Mouse (Mus musculus) heart, embryonic 12.5 days (tissue): Measurements from ENCODE around the gene Ipmk. TPM values are rescaled to one million over a fixed set of nuclear protein-coding genes. Genes with fewer than 3 reads are reported as not detected.

Experiments
- ATAC-seq: fragments of 200-750 bp; cut with Nextera tagmentation; 2 replicates; pipeline ENCODE4 v1.8.0; 2017; ENCODE audit warnings: moderate TSS enrichment, moderate library complexity; ENCODE audit not compliant: insufficient number of reproducible peaks, low FRiP score
- H3K27ac ChIP-seq: fragments of 300-500 bp; sonication (generic); 2 replicates; pipeline ENCODE4 v1.5.1; 2016; ENCODE audit warnings: mild to moderate bottlenecking, moderate library complexity; ENCODE audit not compliant: poor library complexity, severe bottlenecking
- H3K27me3 ChIP-seq: fragments of 300-500 bp; sonication (generic); replicated peaks from 2 replicates; pipeline ENCODE4 v1.6.1; 2016; ENCODE audit warnings: mild to moderate bottlenecking, moderate library complexity
- H3K36me3 ChIP-seq: fragments of 300-500 bp; sonication (generic); 2 replicates; pipeline ENCODE4 v1.6.1; 2016; ENCODE audit warnings: mild to moderate bottlenecking, moderate library complexity
- H3K4me1 ChIP-seq: fragments of 300-500 bp; sonication (generic); replicated peaks from 2 replicates; pipeline ENCODE4 v1.6.1; 2016; ENCODE audit warnings: mild to moderate bottlenecking
- H3K4me2 ChIP-seq: fragments of 300-500 bp; sonication (generic); 2 replicates; pipeline ENCODE4 v1.6.1; 2016; ENCODE audit warnings: mild to moderate bottlenecking, moderate library complexity
- H3K4me3 ChIP-seq: fragments of 300-500 bp; sonication (generic); 2 replicates; pipeline ENCODE4 v1.5.1; 2016; ENCODE audit warnings: mild to moderate bottlenecking
- H3K9ac ChIP-seq: fragments of 300-500 bp; sonication (generic); 2 replicates; pipeline ENCODE4 v1.6.1; 2016; ENCODE audit warnings: mild to moderate bottlenecking, moderate library complexity
- H3K9me3 ChIP-seq: fragments of 300-500 bp; sonication (generic); replicated peaks from 2 replicates; pipeline ENCODE4 v1.6.1; 2016; ENCODE audit warnings: mild to moderate bottlenecking, moderate library complexity
- WGBS: fragments of 180-500 bp; shearing (Covaris S2); methylation state at CpG from one replicate; pipeline ENCODE4 v1.1.7; 2016; 5-methylcytosine and 5-hydroxymethylcytosine counted together
- polyA plus RNA-seq: library from polyadenylated mRNA; unstranded; fragments of >200 nt; fragmentation: Nextera tagmentation; extraction: Ambion mirVana; gene quantifications from 2 replicates; pipeline ENCODE4 v1.2.1, GENCODE M21; 2016

Gene Ipmk
- polyA plus RNA-seq, 1 experiment from 2014 or later: 10.2 TPM

- H3K9me3 ChIP-seq: no peaks in the 10 kb centered on the region
- ATAC-seq: no peak
- H3K9ac ChIP-seq: no peak overlapping the region
- H3K4me1 ChIP-seq: no peaks in the 10 kb centered on the region
- H3K27ac ChIP-seq: no peak overlapping the region
- H3K4me2 ChIP-seq: no peak overlapping the region
- no peaks in the 10 kb centered on the region for H3K27me3 ChIP-seq
- WGBS: 15% methylated on average over 7 of the region's 7 CpGs
- no peak overlapping the region for H3K4me3 ChIP-seq
- H3K36me3 ChIP-seq: peaks cover 19% of the 10 kb centered on the region
Measured at GRCm38 (mm10) chr10:71326789-71327188, 20.8 kb upstream of the Ipmk start.

GRCm38 (mm10) chr10:71327386-71327785 lies 20.2 kb upstream of the Ipmk start:
- Histone ChIP-seq H3K27me3 (no peaks in the 10 kb centered on the region), H3K4me3 (no peak overlapping the region), H3K4me1 (no peaks in the 10 kb centered on the region), H3K36me3 (peaks cover 22% of the 10 kb centered on the region), H3K27ac (no peak overlapping the region), H3K9ac (no peak overlapping the region), H3K4me2 (no peak overlapping the region), H3K9me3 (no peaks in the 10 kb centered on the region)
- WGBS: 82% methylated on average over 10 of the region's 10 CpGs
- no peak for ATAC-seq

GRCm38 (mm10) chr10:71328382-71328781 lies 19.2 kb upstream of the Ipmk start:
- H3K4me1 ChIP-seq: no peaks in the 10 kb centered on the region
- H3K4me3 ChIP-seq: no peak overlapping the region
- no peaks in the 10 kb centered on the region for H3K9me3 ChIP-seq
- no peak overlapping the region for H3K4me2 ChIP-seq
- H3K36me3 ChIP-seq: peaks cover 31% of the 10 kb centered on the region
- no peak overlapping the region for H3K27ac ChIP-seq
- no peaks in the 10 kb centered on the region for H3K27me3 ChIP-seq
- H3K9ac ChIP-seq: no peak overlapping the region
- WGBS: 80% methylated on average over 6 of the region's 6 CpGs
- no peak for ATAC-seq

- Histone ChIP-seq H3K4me3 (no peak overlapping the region), H3K36me3 (peaks cover 35% of the 10 kb centered on the region), H3K4me1 (no peaks in the 10 kb centered on the region), H3K9me3 (no peaks in the 10 kb centered on the region), H3K9ac (no peak overlapping the region), H3K27me3 (no peaks in the 10 kb centered on the region), H3K27ac (no peak overlapping the region), H3K4me2 (no peak overlapping the region)
- ATAC-seq: no peak
- WGBS: 84% methylated on average over 5 of the region's 5 CpGs
Measured at GRCm38 (mm10) chr10:71328870-71329269, 18.7 kb upstream of the Ipmk start.

GRCm38 (mm10) chr10:71329295-71329694 lies 18.3 kb upstream of the Ipmk start:
- no peak overlapping the region for H3K4me2 ChIP-seq
- no peaks in the 10 kb centered on the region for H3K4me1 ChIP-seq
- no peak overlapping the region for H3K27ac ChIP-seq
- peaks cover 38% of the 10 kb centered on the region for H3K36me3 ChIP-seq
- ATAC-seq: no peak
- no peak overlapping the region for H3K9ac ChIP-seq
- no peaks in the 10 kb centered on the region for H3K27me3 ChIP-seq
- no peak overlapping the region for H3K4me3 ChIP-seq
- 90% methylated on average over 6 of the region's 6 CpGs for WGBS
- no peaks in the 10 kb centered on the region for H3K9me3 ChIP-seq

DNA sequence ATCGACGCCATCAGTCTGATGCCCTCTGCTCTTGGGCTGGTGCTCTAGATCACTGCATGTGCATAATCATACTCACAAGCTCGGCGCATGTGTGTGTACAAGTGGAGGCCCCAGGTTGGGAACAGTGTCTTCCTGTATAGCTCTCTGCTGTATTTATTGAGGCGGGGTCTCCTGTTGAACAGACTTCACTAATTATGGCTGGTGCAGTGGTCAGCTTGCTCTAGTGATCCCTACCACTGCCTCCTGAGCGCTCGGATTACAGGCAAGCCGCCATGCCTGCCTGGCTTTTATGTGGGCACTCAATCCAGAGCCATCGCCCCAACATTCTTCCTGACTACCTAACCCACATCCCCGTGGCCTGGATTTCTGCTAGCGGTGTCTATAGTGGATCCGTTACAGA lies 17.5 kb upstream of the Ipmk start:
- Histone ChIP-seq H3K9ac (no peak overlapping the region), H3K4me3 (no peak overlapping the region), H3K9me3 (no peaks in the 10 kb centered on the region), H3K27me3 (no peaks in the 10 kb centered on the region), H3K4me1 (no peaks in the 10 kb centered on the region), H3K27ac (no peak overlapping the region), H3K36me3 (peaks cover 46% of the 10 kb centered on the region), H3K4me2 (no peak overlapping the region)
- ATAC-seq: no peak
- 94% methylated on average over 12 of the region's 12 CpGs for WGBS

GRCm38 (mm10) chr10:71331908-71332307 lies 15.7 kb upstream of the Ipmk start:
- ATAC-seq: no peak
- no peak overlapping the region for H3K4me3 ChIP-seq
- no peaks in the 10 kb centered on the region for H3K4me1 ChIP-seq
- H3K27me3 ChIP-seq: no peaks in the 10 kb centered on the region
- WGBS: 90% methylated on average over 7 of the region's 7 CpGs
- H3K36me3 ChIP-seq: peaks cover 59% of the 10 kb centered on the region
- H3K4me2 ChIP-seq: no peak overlapping the region
- no peak overlapping the region for H3K27ac ChIP-seq
- H3K9ac ChIP-seq: no peak overlapping the region
- H3K9me3 ChIP-seq: no peaks in the 10 kb centered on the region

DNA sequence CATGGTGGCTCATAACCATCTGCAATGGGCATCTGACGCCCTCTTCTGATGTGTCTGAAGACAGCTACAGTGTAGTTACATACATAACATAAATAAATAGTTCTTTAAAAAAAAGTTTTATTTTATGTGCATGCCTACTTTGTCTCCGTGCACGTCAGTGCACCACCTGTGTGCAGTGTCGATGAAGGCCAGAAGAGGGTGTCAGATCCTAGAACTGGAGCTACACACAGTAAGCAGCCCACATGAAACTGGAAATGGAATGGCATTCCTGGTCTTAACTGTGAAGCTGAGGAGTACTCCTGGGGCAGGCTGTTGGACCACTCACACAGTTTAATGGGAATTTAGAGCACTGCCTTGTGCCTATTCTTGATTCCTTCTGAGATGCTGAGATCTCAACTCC lies 15.2 kb upstream of the Ipmk start:
- Histone ChIP-seq H3K4me2 (no peak overlapping the region), H3K4me3 (no peak overlapping the region), H3K27ac (no peak overlapping the region), H3K4me1 (no peaks in the 10 kb centered on the region), H3K27me3 (no peaks in the 10 kb centered on the region), H3K36me3 (peaks cover 59% of the 10 kb centered on the region), H3K9ac (no peak overlapping the region), H3K9me3 (no peaks in the 10 kb centered on the region)
- WGBS: 86% methylated on average over 4 of the region's 4 CpGs
- no peak for ATAC-seq

DNA sequence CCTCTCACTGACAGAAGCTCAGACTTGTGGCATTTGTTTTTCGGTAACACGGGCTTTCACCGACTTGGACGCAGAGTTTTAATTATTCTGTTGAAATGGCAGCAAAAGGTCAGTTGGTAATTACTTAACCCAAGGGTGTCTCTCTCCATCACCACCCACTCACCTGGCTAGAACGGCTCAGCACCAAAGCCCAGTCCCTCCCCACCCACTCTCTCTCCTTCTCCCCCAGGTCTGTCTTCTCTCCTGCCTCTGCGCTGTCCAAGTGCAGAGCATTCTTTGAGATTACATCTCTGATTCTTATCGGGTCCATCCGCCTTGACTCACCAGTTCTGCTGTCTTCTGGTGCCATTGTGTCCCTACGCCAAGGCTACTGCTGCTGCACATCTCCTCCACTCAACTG lies 14.7 kb upstream of the Ipmk start:
- 93% methylated on average over 9 of the region's 9 CpGs for WGBS

GRCm38 (mm10) chr10:71337733-71338132 lies 9.8 kb upstream of the Ipmk start:
- H3K9me3 ChIP-seq: no peaks in the 10 kb centered on the region
- no peak overlapping the region for H3K9ac ChIP-seq
- ATAC-seq: no peak
- no peak overlapping the region for H3K4me3 ChIP-seq
- no peaks in the 10 kb centered on the region for H3K27me3 ChIP-seq
- no peak overlapping the region for H3K4me2 ChIP-seq
- WGBS: 81% methylated on average over 2 of the region's 2 CpGs
- peaks cover 11% of the 10 kb centered on the region for H3K4me1 ChIP-seq
- H3K36me3 ChIP-seq: peaks cover 34% of the 10 kb centered on the region
- H3K27ac ChIP-seq: no peak overlapping the region

More for the DNA sequence above, 14.7 kb upstream of the Ipmk start:
- H3K36me3 ChIP-seq: peaks cover 59% of the 10 kb centered on the region
- H3K4me1 ChIP-seq: no peaks in the 10 kb centered on the region
- ATAC-seq: no peak
- H3K4me3 ChIP-seq: no peak overlapping the region
- H3K9ac ChIP-seq: no peak overlapping the region
- H3K27ac ChIP-seq: no peak overlapping the region
- H3K27me3 ChIP-seq: no peaks in the 10 kb centered on the region
- H3K9me3 ChIP-seq: no peaks in the 10 kb centered on the region
- no peak overlapping the region for H3K4me2 ChIP-seq

DNA sequence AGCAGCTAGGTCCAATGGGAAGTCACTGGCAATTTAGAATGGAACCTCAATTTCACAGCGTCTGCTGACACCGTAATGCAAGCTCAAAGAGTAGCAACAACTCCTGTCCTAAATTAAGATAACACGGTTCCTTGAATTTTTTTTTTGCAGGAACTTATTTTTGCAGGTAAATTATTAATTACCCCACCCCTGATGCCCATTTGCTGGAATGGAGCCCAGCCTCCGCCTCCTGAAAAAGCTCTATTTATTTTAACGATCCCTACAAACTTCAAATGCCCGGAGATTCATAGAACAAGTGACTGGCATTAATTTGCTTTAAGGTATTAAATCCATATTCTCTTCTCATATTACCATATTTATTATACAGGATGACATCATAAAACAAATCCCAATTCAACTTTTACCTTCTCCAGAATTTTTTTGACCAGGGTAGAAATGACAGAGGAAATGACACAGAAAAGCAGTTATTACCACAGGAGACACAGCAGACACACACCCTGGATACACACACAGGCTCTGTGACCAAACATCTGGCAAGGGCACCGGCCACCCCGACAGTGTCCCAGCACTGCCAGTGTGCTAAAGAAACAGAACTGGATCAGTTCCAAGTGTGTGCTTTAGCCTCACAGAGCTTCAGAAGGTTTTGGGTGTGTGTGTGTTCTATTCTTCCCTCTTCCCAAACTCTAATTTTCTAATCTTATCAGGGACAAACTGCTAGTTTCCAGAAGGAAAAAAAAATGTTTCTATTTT lies 9.2 kb upstream of the Ipmk start:
- Histone ChIP-seq H3K36me3 (peaks cover 29% of the 10 kb centered on the region), H3K4me1 (peaks cover 11% of the 10 kb centered on the region), H3K9me3 (no peaks in the 10 kb centered on the region), H3K27ac (no peak overlapping the region), H3K4me2 (no peak overlapping the region), H3K9ac (no peak overlapping the region), H3K27me3 (no peaks in the 10 kb centered on the region), H3K4me3 (no peak overlapping the region)
- no peak for ATAC-seq
- 82% methylated on average over 8 of the region's 8 CpGs for WGBS

- ATAC-seq: no peak
- no peak overlapping the region for H3K9ac ChIP-seq
- H3K27ac ChIP-seq: no peak overlapping the region
- H3K4me1 ChIP-seq: peaks cover 18% of the 10 kb centered on the region
- peaks cover 19% of the 10 kb centered on the region for H3K36me3 ChIP-seq
- no peak overlapping the region for H3K4me3 ChIP-seq
- no peaks in the 10 kb centered on the region for H3K9me3 ChIP-seq
- WGBS: 62% methylated on average over 4 of the region's 4 CpGs
- H3K27me3 ChIP-seq: no peaks in the 10 kb centered on the region
- H3K4me2 ChIP-seq: no peak overlapping the region
Measured at GRCm38 (mm10) chr10:71339463-71339862, 8.1 kb upstream of the Ipmk start.
